In the genomic region with DNA sequence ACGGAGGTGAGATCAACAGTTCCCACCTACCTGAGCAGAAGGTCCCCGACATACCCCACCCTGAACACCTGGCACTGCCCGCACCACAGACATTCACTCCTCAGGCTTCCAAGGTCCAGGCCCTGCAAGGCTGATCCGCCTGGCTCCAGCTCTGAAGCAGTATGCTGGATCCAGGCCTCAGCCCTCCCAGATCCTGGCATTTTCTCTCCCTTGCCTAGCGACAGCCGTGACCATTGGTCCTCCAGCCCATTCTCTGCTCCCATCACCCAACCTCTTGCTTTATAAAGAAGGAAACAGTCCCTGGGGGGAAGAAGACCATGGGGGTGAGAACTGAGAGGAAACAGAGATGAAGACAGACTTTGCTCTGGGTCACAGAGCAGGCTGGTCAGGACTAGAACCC, we compare ENCODE assay signal across 17 mouse cellular contexts. TPM values are rescaled to one million over a fixed set of nuclear protein-coding genes. Genes with fewer than 3 reads are reported as not detected.
DNase-seq lines count a peak whose midpoint lies in the region; ATAC-seq lines count a peak whose summit lies in the region.
"Had no signal": no experiment of that assay in that cellular context is flagged by ENCODE, and none has a peak within 500 bp of the region (broad histone marks: within the 10 kb centered on the region; RNA-seq: fewer than 3 reads in every experiment).

No protein-coding gene starts in this region.

- peak; percentile 56 for DNase-seq in cerebellum, adult 11-12 months
- DNase-seq in cerebellum, adult 11 months, result no peak
- DNase-seq in hindbrain, embryonic 10.5 days (ENCODE audit: low spot score), result no peak
- DNase-seq in cerebellum, adult 9-11 months, result peak; percentile 62
- DNase-seq: heart, adult 11 months; kidney, postnatal 4 days; liver, postnatal 0 days; right cerebral cortex, postnatal 4 days; thymus, postnatal 36 days had no signal

- no peaks in the 10 kb centered on the region for H3K27me3 ChIP-seq in hindbrain, embryonic 15.5 days
- H3K27me3 ChIP-seq in hindbrain, embryonic 10.5 days (ENCODE audit: insufficient read depth, poor library complexity, severe bottlenecking), result no peaks in the 10 kb centered on the region
- H3K27me3 ChIP-seq in midbrain, embryonic 16.5 days (ENCODE audit: control insufficient read depth, insufficient read depth, low read depth, low read length), result no peaks in the 10 kb centered on the region
- no peaks in the 10 kb centered on the region for H3K27me3 ChIP-seq in intestine, embryonic 15.5 days (replicated peaks)

- peaks cover 20% of the 10 kb centered on the region; the same call in 1 of the 2 replicates for H3K4me1 ChIP-seq in hindbrain, embryonic 15.5 days (replicated peaks)
- H3K4me1 ChIP-seq in hindbrain, embryonic 10.5 days (replicated peaks), result peaks cover 30% of the 10 kb centered on the region
- H3K4me1 ChIP-seq in midbrain, embryonic 16.5 days (ENCODE audit: control insufficient read depth, insufficient read depth, low read length), result no peaks in the 10 kb centered on the region
- H3K4me1 ChIP-seq in intestine, embryonic 15.5 days (replicated peaks), result no peaks in the 10 kb centered on the region

- H3K36me3 ChIP-seq in hindbrain, embryonic 15.5 days, result no peaks in the 10 kb centered on the region
- no peaks in the 10 kb centered on the region for H3K36me3 ChIP-seq in hindbrain, embryonic 10.5 days
- H3K36me3 ChIP-seq in midbrain, embryonic 16.5 days (ENCODE audit: control insufficient read depth, insufficient read depth, low read length), result no peaks in the 10 kb centered on the region
- H3K36me3 ChIP-seq in intestine, embryonic 15.5 days, result 0 out of 2 replicates have a peak, but pooled peaks cover 4% of the 10 kb centered on the region

- no peak overlapping the region for H3K9ac ChIP-seq in hindbrain, embryonic 15.5 days
- H3K9ac ChIP-seq in midbrain, embryonic 16.5 days (ENCODE audit: low read depth, low read length), result no peak overlapping the region
- H3K9ac ChIP-seq in intestine, embryonic 15.5 days, result no peak overlapping the region
- H3K9ac ChIP-seq: liver, postnatal 0 days had no signal

- H3K4me2 ChIP-seq in hindbrain, embryonic 15.5 days, result no peak overlapping the region
- H3K4me2 ChIP-seq in midbrain, embryonic 16.5 days (ENCODE audit: low read length), result no peak overlapping the region
- H3K4me2 ChIP-seq in intestine, embryonic 15.5 days (replicated peaks), result no peak overlapping the region

- peak overlapping the region; percentile 71 for H3K27ac ChIP-seq in hindbrain, embryonic 15.5 days (replicated peaks)
- H3K27ac ChIP-seq in hindbrain, embryonic 10.5 days, result no peak overlapping the region
- H3K27ac ChIP-seq in midbrain, embryonic 16.5 days (ENCODE audit: low read length), result peak overlapping the region; percentile 2; the same call in 1 of the 2 replicates
- no peak overlapping the region for H3K27ac ChIP-seq in intestine, embryonic 15.5 days
- H3K27ac ChIP-seq: macrophage had no signal

- H3K4me3 ChIP-seq in hindbrain, embryonic 15.5 days, result no peak overlapping the region
- H3K4me3 ChIP-seq in hindbrain, embryonic 10.5 days, result no peak overlapping the region
- H3K4me3 ChIP-seq in midbrain, embryonic 16.5 days (ENCODE audit: low read depth, low read length), result no peak overlapping the region
- no peak overlapping the region for H3K4me3 ChIP-seq in intestine, embryonic 15.5 days (replicated peaks)

- no peaks in the 10 kb centered on the region for H3K9me3 ChIP-seq in hindbrain, embryonic 15.5 days
- H3K9me3 ChIP-seq in hindbrain, embryonic 10.5 days, result no peaks in the 10 kb centered on the region
- no peaks in the 10 kb centered on the region for H3K9me3 ChIP-seq in midbrain, embryonic 16.5 days (replicated peaks; ENCODE audit: control insufficient read depth, low read length, poor library complexity, severe bottlenecking)
- H3K9me3 ChIP-seq in intestine, embryonic 15.5 days, result no peaks in the 10 kb centered on the region

- ATAC-seq in hindbrain, embryonic 15.5 days (ENCODE audit: low FRiP score, low read depth), result peak; percentile 55
- peak; percentile 51; the same call in 1 of the 2 replicates for ATAC-seq in midbrain, embryonic 16.5 days
- no peak for ATAC-seq in intestine, embryonic 15.5 days
- no peak for ATAC-seq in frontal cortex, adult (ENCODE audit: low TSS enrichment)
- ATAC-seq: intestine, embryonic 16.5 days; liver, postnatal 0 days had no signal

- WGBS in hindbrain, embryonic 15.5 days, result 68% methylated on average over 6 of the region's 6 CpGs
- WGBS in hindbrain, embryonic 10.5 days, result 86% methylated on average over 6 of the region's 6 CpGs
- 83% methylated on average over 6 of the region's 6 CpGs for WGBS in midbrain, embryonic 16.5 days
- WGBS in intestine, embryonic 15.5 days, result 78% methylated on average over 6 of the region's 6 CpGs

RNA-seq across cellular contexts. Expression of a gene that starts 37.0 kb away (rescaled TPM):
- 19.9 and 22.2 TPM in 2 replicates for polyA plus RNA-seq in hindbrain, embryonic 15.5 days (2015; fragmentation: Nextera tagmentation; extraction: Ambion mirVana)
- polyA plus RNA-seq in hindbrain, embryonic 10.5 days (2016; fragmentation: Nextera tagmentation; extraction: Ambion mirVana), result 18.6 and 18.8 TPM in 2 replicates
- polyA plus RNA-seq in midbrain, embryonic 16.5 days (2015; fragmentation: Nextera tagmentation; extraction: Ambion mirVana), result 19.4 and 23.2 TPM in 2 replicates
- 57.0 and 66.9 TPM in 2 replicates for polyA plus RNA-seq in intestine, embryonic 15.5 days (2015; fragmentation: Nextera tagmentation; extraction: Ambion mirVana)
- polyA plus RNA-seq: macrophage had no signal

RNA-seq across cellular contexts. Expression of a gene that starts 50.3 kb away (rescaled TPM):
- 149 and 161 TPM in 2 replicates for polyA plus RNA-seq in hindbrain, embryonic 15.5 days (2015; fragmentation: Nextera tagmentation; extraction: Ambion mirVana)
- 22.7 and 23.0 TPM in 2 replicates for polyA plus RNA-seq in hindbrain, embryonic 10.5 days (2016; fragmentation: Nextera tagmentation; extraction: Ambion mirVana)
- polyA plus RNA-seq in midbrain, embryonic 16.5 days (2015; fragmentation: Nextera tagmentation; extraction: Ambion mirVana), result 224 and 236 TPM in 2 replicates
- 34.0 and 34.6 TPM in 2 replicates for polyA plus RNA-seq in intestine, embryonic 15.5 days (2015; fragmentation: Nextera tagmentation; extraction: Ambion mirVana)
- polyA plus RNA-seq: macrophage had no signal

RNA-seq across cellular contexts. Expression of a gene that starts 58.2 kb away (rescaled TPM):
- 0.07 TPM in 1 of 2 replicates, not detected in the other for polyA plus RNA-seq in hindbrain, embryonic 15.5 days (2015; fragmentation: Nextera tagmentation; extraction: Ambion mirVana)
- polyA plus RNA-seq in hindbrain, embryonic 10.5 days (2016; fragmentation: Nextera tagmentation; extraction: Ambion mirVana), result not detected in 2 replicates
- not detected in 2 replicates for polyA plus RNA-seq in midbrain, embryonic 16.5 days (2015; fragmentation: Nextera tagmentation; extraction: Ambion mirVana)
- polyA plus RNA-seq in intestine, embryonic 15.5 days (2015; fragmentation: Nextera tagmentation; extraction: Ambion mirVana), result 0.44 and 0.72 TPM in 2 replicates
- polyA plus RNA-seq: heart, postnatal 0 days; limb, embryonic 14.5 days; liver, postnatal 0 days; macrophage had no signal

Comparison
In these comparisons a context has a peak if more than half of its experiments do, and no peak if none do; other contexts are left out.
1. DNase-seq: peak in cerebellum, adult 11-12 months (single experiment) and cerebellum, adult 9-11 months (single experiment); none in cerebellum, adult 11 months (single experiment) and hindbrain, embryonic 10.5 days (single experiment).
2. H3K27ac ChIP-seq: peak in hindbrain, embryonic 15.5 days (single experiment) and midbrain, embryonic 16.5 days (single experiment); none in hindbrain, embryonic 10.5 days (single experiment) and intestine, embryonic 15.5 days (single experiment).
3. ATAC-seq: peak in hindbrain, embryonic 15.5 days (single experiment) and midbrain, embryonic 16.5 days (single experiment); none in intestine, embryonic 15.5 days (single experiment) and frontal cortex, adult (single experiment).